Mouse (Mus musculus): ENCODE measurements around the gene Bsn. TPM values are rescaled to one million over a fixed set of nuclear protein-coding genes. Genes with fewer than 3 reads are reported as not detected.
"Not testable (repeated sequence)": the region's sequence is repeated elsewhere in the genome, so short reads cannot be mapped to it uniquely, and the experiment has no call there.

Gene Bsn
- total RNA-seq, 2 experiments from 2014 or later = 139 to 142 TPM

- intact Hi-C loops (cut with DNase I) = loop anchor here (5.0 kb wide), 1 partner anchor 79 kb away; no protein-coding TSS in a partner anchor
- peak; percentile 71 to 80 for DNase-seq (ENCODE audit: extremely low spot score in 1 of 2, low spot score in 2 of 2)
These were observed 12.8 kb upstream of the Bsn start for GRCm38 (mm10) chr9:108203015-108203414.

GRCm38 (mm10) chr9:108202169-108202568, 12.0 kb upstream of the Bsn start:
- DNase-seq (ENCODE audit: extremely low spot score in 1 of 2, low spot score in 2 of 2) = no peak
- intact Hi-C loops (cut with DNase I) = loop anchor here (5.0 kb wide), 1 partner anchor 80 kb away; no protein-coding TSS in a partner anchor

GRCm38 (mm10) chr9:108201160-108201559, 11.0 kb upstream of the Bsn start:
- intact Hi-C loops (cut with DNase I) = loop anchor here (1.0 to 5.0 kb wide), 2 partner anchors 81 to 106 kb away; no protein-coding TSS in a partner anchor

GRCm38 (mm10) chr9:108198621-108199020, 8.4 kb upstream of the Bsn start:
- intact Hi-C loops (cut with DNase I) = no loop called here
- DNase-seq (ENCODE audit: extremely low spot score in 1 of 2, low spot score in 2 of 2) = no peak

More at GRCm38 (mm10) chr9:108201160-108201559, 11.0 kb upstream of the Bsn start:
- DNase-seq (ENCODE audit: extremely low spot score in 1 of 2, low spot score in 2 of 2) = peak; percentile 93 to 96

- intact Hi-C loops (cut with DNase I) = no loop called here
- DNase-seq (ENCODE audit: extremely low spot score in 1 of 2, low spot score in 2 of 2) = peak in 1 of 2 experiments; percentile 61
These were observed 6.9 kb upstream of the Bsn start for GRCm38 (mm10) chr9:108196920-108197677.

GRCm38 (mm10) chr9:108196222-108196621, 6.0 kb upstream of the Bsn start:
- intact Hi-C loops (cut with DNase I); DNase-seq (ENCODE audit: extremely low spot score in 1 of 2, low spot score in 2 of 2): not testable (repeated sequence)

GRCm38 (mm10) chr9:108189488-108189786, 747 bp downstream of the Bsn start:
- intact Hi-C loops (cut with DNase I) = loop anchor here (5.0 kb wide), 1 partner anchor 92 kb away; no protein-coding TSS in a partner anchor
- DNase-seq (ENCODE audit: extremely low spot score in 1 of 2, low spot score in 2 of 2) = no peak

- no peak for DNase-seq (ENCODE audit: extremely low spot score in 1 of 2, low spot score in 2 of 2)
- intact Hi-C loops (cut with DNase I) = loop anchor here (5.0 kb wide), 1 partner anchor 92 kb away; no protein-coding TSS in a partner anchor
These were observed 1.2 kb downstream of the Bsn start for GRCm38 (mm10) chr9:108189023-108189422.

GRCm38 (mm10) chr9:108188511-108188910, 1.7 kb downstream of the Bsn start:
- intact Hi-C loops (cut with DNase I) = loop anchor here (5.0 kb wide), 1 partner anchor 91 kb away; no protein-coding TSS in a partner anchor
- DNase-seq (ENCODE audit: extremely low spot score in 1 of 2, low spot score in 2 of 2) = no peak

GRCm38 (mm10) chr9:108187616-108188015, 2.6 kb downstream of the Bsn start:
- intact Hi-C loops (cut with DNase I) = loop anchor here (5.0 kb wide), 1 partner anchor 90 kb away; no protein-coding TSS in a partner anchor
- DNase-seq (ENCODE audit: extremely low spot score in 1 of 2, low spot score in 2 of 2) = peak in 1 of 2 experiments; percentile 33

- no peak for DNase-seq (ENCODE audit: extremely low spot score in 1 of 2, low spot score in 2 of 2)
- intact Hi-C loops (cut with DNase I) = loop anchor here (5.0 kb wide), 1 partner anchor 88 kb away; no protein-coding TSS in a partner anchor
These were observed 4.4 kb downstream of the Bsn start for GRCm38 (mm10) chr9:108185786-108186185.

- intact Hi-C loops (cut with DNase I) = no loop called here
- no peak for DNase-seq (ENCODE audit: extremely low spot score in 1 of 2, low spot score in 2 of 2)
These were observed 6.6 kb downstream of the Bsn start for GRCm38 (mm10) chr9:108183531-108183994.

- intact Hi-C loops (cut with DNase I) = no loop called here
- no peak for DNase-seq (ENCODE audit: extremely low spot score in 1 of 2, low spot score in 2 of 2)
These were observed 7.2 kb downstream of the Bsn start for GRCm38 (mm10) chr9:108182806-108183506.

- DNase-seq (ENCODE audit: extremely low spot score in 1 of 2, low spot score in 2 of 2) = no peak
- intact Hi-C loops (cut with DNase I) = no loop called here
These were observed 11.8 kb downstream of the Bsn start for GRCm38 (mm10) chr9:108178391-108178790.

GRCm38 (mm10) chr9:108175116-108175838, 14.9 kb downstream of the Bsn start:
- DNase-seq (ENCODE audit: extremely low spot score in 1 of 2, low spot score in 2 of 2) = no peak
- intact Hi-C loops (cut with DNase I) = no loop called here

GRCm38 (mm10) chr9:108172777-108173350, 17.3 kb downstream of the Bsn start:
- intact Hi-C loops (cut with DNase I) = no loop called here
- no peak for DNase-seq (ENCODE audit: extremely low spot score in 1 of 2, low spot score in 2 of 2)

- no peak for DNase-seq (ENCODE audit: extremely low spot score in 1 of 2, low spot score in 2 of 2)
- intact Hi-C loops (cut with DNase I) = no loop called here
These were observed 20.4 kb downstream of the Bsn start for GRCm38 (mm10) chr9:108169751-108170150.

GRCm38 (mm10) chr9:108165143-108165542, 25.0 kb downstream of the Bsn start:
- intact Hi-C loops (cut with DNase I) = no loop called here
- no peak for DNase-seq (ENCODE audit: extremely low spot score in 1 of 2, low spot score in 2 of 2)

Data from left cerebral cortex, postnatal 10 days (tissue).